Mouse (Mus musculus): Measurements from ENCODE around the gene Trim41.
"Not testable (repeated sequence)": the region's sequence is repeated elsewhere in the genome, so short reads cannot be mapped to it uniquely, and the experiment has no call there.

Gene Trim41

GRCm38 (mm10) chr11:48837310-48838180 lies 20.4 kb upstream of the Trim41 start:
- DNase-seq (ENCODE audit: low spot score): peak; percentile 65

DNA sequence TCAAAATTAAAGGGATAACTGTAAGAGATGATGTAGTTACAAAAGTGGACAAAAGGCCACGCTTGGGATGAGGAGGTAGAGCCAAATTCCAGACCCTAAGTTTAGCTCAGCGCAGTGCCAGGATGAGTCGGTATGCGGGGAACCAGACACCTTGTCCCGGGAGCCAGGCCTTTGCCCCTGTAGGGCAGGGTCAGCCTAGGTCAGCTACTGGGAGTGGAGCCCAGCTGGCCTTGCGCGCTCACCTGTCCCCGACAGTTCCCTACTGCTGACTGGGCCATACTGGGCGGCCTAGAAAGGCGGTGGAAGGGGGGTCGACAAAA lies 19.8 kb upstream of the Trim41 start:
- DNase-seq (ENCODE audit: low spot score): no peak

GRCm38 (mm10) chr11:48835923-48836322 lies 18.8 kb upstream of the Trim41 start:
- no peak for DNase-seq (ENCODE audit: low spot score)

- DNase-seq (ENCODE audit: low spot score): peak; percentile 99
Observed at GRCm38 (mm10) chr11:48833731-48834639, 16.8 kb upstream of the Trim41 start.

- no peak for DNase-seq (ENCODE audit: low spot score)
Observed at GRCm38 (mm10) chr11:48833078-48833730, 16.1 kb upstream of the Trim41 start.

DNA sequence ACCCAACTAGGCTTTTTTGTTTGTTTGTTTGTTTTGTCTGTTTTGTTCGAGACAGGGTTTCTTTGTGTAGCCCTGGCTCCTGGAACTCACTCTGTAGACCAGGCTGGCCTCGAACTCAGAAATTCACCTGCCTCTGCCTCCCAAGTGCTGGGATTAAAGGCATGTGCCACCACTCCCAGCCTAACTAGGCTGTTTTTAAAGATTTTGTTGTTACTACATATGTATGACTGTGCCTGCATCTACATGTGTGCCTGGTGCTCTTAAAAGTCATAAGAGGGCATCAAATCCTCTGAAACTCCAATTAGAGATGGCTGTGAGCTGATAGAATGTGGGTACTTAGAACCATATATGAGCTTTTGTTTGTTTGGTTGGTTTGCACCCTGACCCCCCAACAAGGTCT lies 14.1 kb upstream of the Trim41 start:
- no peak for DNase-seq (ENCODE audit: low spot score)

DNA sequence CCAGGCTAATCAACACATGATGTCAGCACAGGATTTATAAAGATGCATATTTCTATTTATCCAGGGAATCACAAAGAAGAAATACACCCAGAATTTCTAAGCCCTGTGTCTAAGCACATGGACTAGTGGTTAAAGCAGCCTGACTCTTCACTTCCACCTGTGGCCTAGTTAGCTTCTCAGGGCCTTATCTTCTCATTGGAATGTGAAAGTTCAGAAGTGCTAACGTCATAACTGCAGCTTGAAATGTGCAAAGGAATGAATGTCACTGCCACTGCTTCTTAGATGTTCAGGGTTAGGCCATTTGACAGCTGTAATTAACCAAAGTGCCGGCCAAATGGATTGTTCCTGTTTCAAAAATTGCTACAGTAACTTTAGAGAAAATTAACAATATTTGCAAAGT lies 13.1 kb upstream of the Trim41 start:
- DNase-seq (ENCODE audit: low spot score): no peak

- no peak for DNase-seq (ENCODE audit: low spot score)
Observed at GRCm38 (mm10) chr11:48827926-48828325, 10.8 kb upstream of the Trim41 start.

GRCm38 (mm10) chr11:48826752-48827096 lies 9.6 kb upstream of the Trim41 start:
- DNase-seq (ENCODE audit: low spot score): peak; percentile 67

GRCm38 (mm10) chr11:48825979-48826751 lies 9.0 kb upstream of the Trim41 start, which contains the start of the genes Trim7 and Gm12184:
Gene Trim7 (plus strand): TSS chr11:48826140.
Gene Gm12184 (minus strand): TSS chr11:48826655.
- DNase-seq (ENCODE audit: low spot score): not testable (repeated sequence)

DNA sequence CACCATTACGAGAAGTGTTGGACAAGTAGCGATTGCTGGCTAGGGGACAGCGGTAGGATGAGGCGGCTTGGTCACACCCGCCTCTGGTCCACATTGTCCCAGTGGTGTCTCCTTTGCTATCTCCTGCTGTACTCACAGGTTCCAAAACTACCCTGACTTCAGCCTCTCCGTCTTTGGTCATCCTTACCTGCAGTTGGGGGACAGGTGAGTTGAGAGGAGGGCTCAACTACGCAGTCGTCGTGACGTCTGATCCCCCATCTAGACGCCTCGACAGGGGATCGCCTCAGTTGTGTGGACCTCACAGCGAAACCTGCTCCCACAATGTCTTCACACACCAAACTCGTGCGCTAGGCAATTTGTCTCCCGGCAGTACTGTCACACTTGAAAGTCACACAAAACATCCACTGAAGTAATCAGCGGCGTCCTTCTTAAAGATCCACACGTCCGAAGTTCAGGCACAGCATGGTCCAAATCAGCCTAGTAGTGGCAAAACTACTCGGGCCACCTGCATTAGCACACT lies 7.2 kb upstream of the Trim41 start:
- DNase-seq (ENCODE audit: low spot score): no peak

DNA sequence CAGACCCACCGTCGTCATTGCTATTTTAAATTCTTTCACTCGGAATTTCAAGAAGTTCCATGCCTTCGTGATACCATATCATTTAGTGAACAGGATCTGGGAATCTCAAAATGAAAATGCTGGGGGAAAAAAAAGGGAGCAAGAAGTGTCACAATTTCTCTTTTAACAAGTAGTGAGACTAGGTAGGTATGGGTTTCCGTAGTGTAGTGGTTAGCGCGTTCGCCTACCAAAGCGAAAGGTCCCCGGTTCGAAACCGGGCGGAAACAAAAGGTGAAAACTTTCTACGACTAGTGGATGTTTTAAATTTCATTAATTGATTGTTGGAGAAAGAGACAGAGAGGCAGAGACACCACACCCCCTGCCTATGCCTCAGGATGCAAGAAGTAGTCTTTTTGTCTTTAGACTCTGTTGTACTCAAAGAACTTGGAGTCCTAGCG lies 6.4 kb upstream of the Trim41 start:
- DNase-seq (ENCODE audit: low spot score): peak; percentile 95

GRCm38 (mm10) chr11:48822768-48823512 lies 5.8 kb upstream of the Trim41 start:
- DNase-seq (ENCODE audit: low spot score): no peak

GRCm38 (mm10) chr11:48821299-48821698 lies 4.1 kb upstream of the Trim41 start:
- DNase-seq (ENCODE audit: low spot score): not testable (repeated sequence)

GRCm38 (mm10) chr11:48820308-48820674 lies 3.1 kb upstream of the Trim41 start:
- DNase-seq (ENCODE audit: low spot score): no peak

DNA sequence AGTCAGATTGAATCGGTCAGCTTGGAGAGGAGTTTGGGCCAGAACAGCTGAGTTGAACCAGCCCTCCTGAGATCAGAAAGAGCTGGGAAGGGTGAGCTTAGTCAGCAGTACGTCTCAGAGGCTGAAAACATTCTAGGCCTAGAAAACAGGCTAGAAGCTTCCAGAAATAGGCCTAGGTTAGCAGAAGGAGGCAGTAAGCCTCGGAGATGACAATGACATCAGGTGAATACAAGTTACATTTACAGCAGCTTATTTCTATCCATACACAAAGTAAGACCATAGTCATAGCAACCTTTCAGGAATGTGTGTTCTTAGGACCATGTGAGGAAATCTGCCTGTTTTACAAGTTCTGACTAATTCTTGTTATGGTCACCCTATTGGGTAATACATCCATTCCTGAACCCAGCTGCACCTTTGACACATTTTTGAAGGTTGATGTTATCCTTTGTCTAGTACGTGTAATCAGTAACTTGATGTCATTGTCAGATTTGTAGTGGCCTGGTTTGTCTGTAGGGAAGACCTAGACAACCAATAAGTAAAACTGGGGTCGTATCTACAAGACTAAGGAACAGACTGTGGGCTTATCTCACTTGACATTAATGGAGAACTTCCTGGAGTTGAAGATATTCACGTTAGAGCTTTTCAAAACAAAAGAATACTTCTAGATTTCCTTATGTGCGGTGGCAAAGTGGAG lies 2.6 kb upstream of the Trim41 start:
- DNase-seq (ENCODE audit: low spot score): no peak

GRCm38 (mm10) chr11:48818346-48818745 lies 1.2 kb upstream of the Trim41 start:
- peak; percentile 99 for DNase-seq (ENCODE audit: low spot score)

- no peak for DNase-seq (ENCODE audit: low spot score)
Observed at GRCm38 (mm10) chr11:48817794-48818193, 641 bp upstream of the Trim41 start.

- peak; percentile 78 for DNase-seq (ENCODE audit: low spot score)
Observed at GRCm38 (mm10) chr11:48816281-48816781, 822 bp downstream of the Trim41 start.

DNA sequence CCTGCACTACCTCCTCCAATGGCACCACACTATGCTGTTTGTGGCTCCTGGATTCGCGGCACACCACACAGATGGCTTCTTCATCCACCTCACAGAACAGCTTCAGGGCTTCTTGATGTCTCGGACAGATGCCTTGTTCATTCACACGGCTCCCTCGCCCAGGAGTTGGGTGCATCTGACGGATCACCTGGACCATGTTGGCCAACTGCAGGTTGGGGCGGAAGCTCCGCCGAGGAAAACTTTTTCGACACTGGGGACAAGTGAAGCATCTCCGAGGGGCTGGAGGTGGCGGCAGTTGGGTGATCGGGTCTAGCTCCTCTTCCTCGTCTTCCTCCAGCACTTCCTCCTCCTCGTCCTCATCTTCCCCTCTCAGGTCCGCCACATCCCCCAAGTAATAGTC lies 1.3 kb downstream of the Trim41 start:
- no peak for DNase-seq (ENCODE audit: low spot score)

Measured in retina, embryonic 14.5 days (tissue).